Mouse (Mus musculus) hindbrain, embryonic 12.5 days (tissue): Measurements from ENCODE around the gene Obp2a. TPM values are rescaled to one million over a fixed set of nuclear protein-coding genes. Genes with fewer than 3 reads are reported as not detected.
"Not testable (repeated sequence)": the region's sequence is repeated elsewhere in the genome, so short reads cannot be mapped to it uniquely, and the experiment has no call there.

Experiments
- ATAC-seq: fragments of 200-750 bp; cut with Nextera tagmentation; 2 replicates; pipeline ENCODE4 v1.8.0; 2017; ENCODE audit warnings: moderate TSS enrichment; ENCODE audit not compliant: low FRiP score
- H3K27ac ChIP-seq: fragments of 300-500 bp; sonication (generic); 2 replicates; pipeline ENCODE4 v1.5.1; 2016; ENCODE audit warnings: mild to moderate bottlenecking
- H3K27me3 ChIP-seq: fragments of 300-500 bp; sonication (generic); 2 replicates; pipeline ENCODE4 v1.6.1; 2016; ENCODE audit warnings: mild to moderate bottlenecking
- H3K36me3 ChIP-seq: fragments of 300-500 bp; sonication (generic); 2 replicates; pipeline ENCODE4 v1.6.1; 2016; ENCODE audit warnings: mild to moderate bottlenecking
- H3K4me1 ChIP-seq: fragments of 300-500 bp; sonication (generic); 2 replicates; pipeline ENCODE4 v1.6.1; 2016
- H3K4me2 ChIP-seq: fragments of 300-500 bp; sonication (generic); replicated peaks from 2 replicates; pipeline ENCODE4 v1.6.1; 2016; ENCODE audit warnings: mild to moderate bottlenecking
- H3K4me3 ChIP-seq: fragments of 300-500 bp; sonication (generic); 2 replicates; pipeline ENCODE4 v1.5.1; 2016; ENCODE audit warnings: mild to moderate bottlenecking
- H3K9ac ChIP-seq: fragments of 300-500 bp; sonication (generic); 2 replicates; pipeline ENCODE4 v1.6.1; 2016; ENCODE audit warnings: mild to moderate bottlenecking, moderate library complexity
- H3K9me3 ChIP-seq: fragments of 300-500 bp; sonication (generic); replicated peaks from 2 replicates; pipeline ENCODE4 v1.6.1; 2016; ENCODE audit warnings: mild to moderate bottlenecking
- WGBS: fragments of 180-500 bp; shearing (Covaris S2); methylation state at CpG from one replicate; pipeline ENCODE4 v1.1.7; 2016; 5-methylcytosine and 5-hydroxymethylcytosine counted together
- polyA plus RNA-seq: library from polyadenylated mRNA; unstranded; fragments of >200 nt; fragmentation: Nextera tagmentation; extraction: Ambion mirVana; gene quantifications from 2 replicates; pipeline ENCODE4 v1.2.1, GENCODE M21; 2016

Gene Obp2a
- polyA plus RNA-seq: not detected in 2 replicates

- ATAC-seq, H3K27me3 ChIP-seq, H3K9ac ChIP-seq, H3K9me3 ChIP-seq, H3K4me1 ChIP-seq, H3K36me3 ChIP-seq, H3K4me2 ChIP-seq, H3K4me3 ChIP-seq, H3K27ac ChIP-seq: not testable (repeated sequence)
- WGBS: 82% methylated on average over 3 of the region's 3 CpGs
Observed at GRCm38 (mm10) chr2:25699743-25700142, at the start of gene Obp2a. TSS of gene Obp2a (plus strand) at chr2:25700043.

- no peak for ATAC-seq
- Histone ChIP-seq H3K4me3 (no peak within 1 kb of the TSS), H3K4me2 (no peak within 1 kb of the TSS), H3K36me3 (no peaks in the 10 kb centered on the region), H3K27me3 (no peaks in the 10 kb centered on the region), H3K27ac (no peak within 1 kb of the TSS), H3K9me3 (no peaks in the 10 kb centered on the region), H3K4me1 (no peaks in the 10 kb centered on the region), H3K9ac (no peak within 1 kb of the TSS)
- 76% methylated on average over 2 of the region's 2 CpGs for whole genome bisulfite sequencing
Observed at GRCm38 (mm10) chr2:25652902-25653301, 46.9 kb upstream of the Obp2a start, which contains the start of gene Lcn8. TSS of gene Lcn8 (plus strand) at chr2:25653120.

- no peaks in the 10 kb centered on the region for H3K9me3 ChIP-seq
- H3K4me3 ChIP-seq: no peak overlapping the region
- no peak for ATAC-seq
- no peaks in the 10 kb centered on the region for H3K36me3 ChIP-seq
- H3K4me1 ChIP-seq: no peaks in the 10 kb centered on the region
- H3K27me3 ChIP-seq: no peaks in the 10 kb centered on the region; the same call in 1 of the 2 replicates
- H3K4me2 ChIP-seq: no peak overlapping the region
- no peak overlapping the region for H3K27ac ChIP-seq
- H3K9ac ChIP-seq: no peak overlapping the region
- WGBS: 64% methylated on average over 1 of the region's 1 CpGs
Observed at GRCm38 (mm10) chr2:25654502-25654901, 45.3 kb upstream of the Obp2a start.

GRCm38 (mm10) chr2:25656691-25657090 is 43.2 kb upstream of the Obp2a start:
- ATAC-seq: no peak

DNA sequence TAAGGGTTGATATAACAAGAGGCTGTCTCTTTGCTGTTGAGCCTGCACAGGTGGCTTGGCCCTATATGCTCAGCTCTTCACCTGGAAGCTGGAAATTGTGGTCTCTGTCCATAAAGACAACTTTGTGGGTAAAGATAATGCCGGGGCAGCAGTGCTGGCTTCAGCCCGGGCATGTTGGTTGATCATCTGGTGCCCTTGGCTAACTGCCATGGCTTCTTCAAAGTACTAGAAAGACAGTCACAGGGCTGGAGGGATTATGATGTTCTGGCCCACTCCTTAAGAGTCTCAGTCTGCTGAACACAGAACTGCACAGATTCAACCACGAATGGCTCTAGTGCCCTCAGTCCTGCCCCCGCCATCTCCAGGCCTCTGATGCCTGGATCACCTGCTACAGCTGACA is 42.6 kb upstream of the Obp2a start:
- Histone ChIP-seq H3K9ac (no peak overlapping the region), H3K27ac (no peak overlapping the region), H3K36me3 (no peaks in the 10 kb centered on the region), H3K9me3 (no peaks in the 10 kb centered on the region), H3K27me3 (no peaks in the 10 kb centered on the region; the same call in 1 of the 2 replicates), H3K4me2 (no peak overlapping the region), H3K4me3 (no peak overlapping the region), H3K4me1 (no peaks in the 10 kb centered on the region)
- 96% methylated on average over 4 of the region's 4 CpGs for WGBS
- ATAC-seq: no peak

More at GRCm38 (mm10) chr2:25656691-25657090, 43.2 kb upstream of the Obp2a start:
- Histone ChIP-seq H3K9ac (no peak overlapping the region), H3K4me2 (no peak overlapping the region), H3K4me1 (no peaks in the 10 kb centered on the region), H3K4me3 (no peak overlapping the region), H3K27ac (no peak overlapping the region), H3K9me3 (no peaks in the 10 kb centered on the region), H3K36me3 (no peaks in the 10 kb centered on the region), H3K27me3 (no peaks in the 10 kb centered on the region; the same call in 1 of the 2 replicates)
- 86% methylated on average over 4 of the region's 4 CpGs for WGBS

DNA sequence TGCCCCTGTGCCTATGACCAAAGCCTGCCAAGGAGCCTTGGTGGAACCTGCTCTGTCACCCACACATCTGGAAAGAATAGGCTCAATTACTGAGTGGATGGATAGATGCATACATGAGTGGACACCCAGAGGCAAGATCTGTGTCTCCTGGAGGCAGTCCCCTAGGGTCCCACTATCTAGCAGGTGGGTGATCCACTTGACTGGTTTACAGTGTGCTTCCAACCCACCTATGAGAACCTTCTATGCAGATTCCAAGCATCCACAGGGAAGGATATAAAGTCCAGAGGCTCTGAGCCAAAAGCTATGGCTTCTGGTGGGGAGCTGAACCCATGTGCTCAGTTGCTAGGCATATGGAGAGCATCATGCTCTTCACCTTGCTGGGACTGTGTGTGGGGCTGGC is 42.2 kb upstream of the Obp2a start, which contains the start of gene Lcn5:
Gene Lcn5 (plus strand): TSS at position 301 of the 400 bp plus-strand sequence.
- H3K9me3 ChIP-seq: no peaks in the 10 kb centered on the region

GRCm38 (mm10) chr2:25660279-25660678 is 39.6 kb upstream of the Obp2a start:
- 83% methylated on average over 8 of the region's 8 CpGs for WGBS
- Histone ChIP-seq H3K36me3 (no peaks in the 10 kb centered on the region), H3K27me3 (no peaks in the 10 kb centered on the region; the same call in 1 of the 2 replicates), H3K4me2 (no peak overlapping the region), H3K27ac (no peak overlapping the region), H3K9ac (no peak overlapping the region), H3K4me1 (no peaks in the 10 kb centered on the region), H3K4me3 (no peak overlapping the region), H3K9me3 (no peaks in the 10 kb centered on the region)
- no peak for ATAC-seq

More for the DNA sequence above, 42.2 kb upstream of the Obp2a start, which contains the start of gene Lcn5:
- Histone ChIP-seq H3K4me1 (no peaks in the 10 kb centered on the region), H3K9ac (no peak within 1 kb of the TSS), H3K36me3 (no peaks in the 10 kb centered on the region), H3K27me3 (no peaks in the 10 kb centered on the region; the same call in 1 of the 2 replicates), H3K27ac (no peak within 1 kb of the TSS), H3K4me3 (no peak within 1 kb of the TSS), H3K4me2 (no peak within 1 kb of the TSS)
- no peak for ATAC-seq

DNA sequence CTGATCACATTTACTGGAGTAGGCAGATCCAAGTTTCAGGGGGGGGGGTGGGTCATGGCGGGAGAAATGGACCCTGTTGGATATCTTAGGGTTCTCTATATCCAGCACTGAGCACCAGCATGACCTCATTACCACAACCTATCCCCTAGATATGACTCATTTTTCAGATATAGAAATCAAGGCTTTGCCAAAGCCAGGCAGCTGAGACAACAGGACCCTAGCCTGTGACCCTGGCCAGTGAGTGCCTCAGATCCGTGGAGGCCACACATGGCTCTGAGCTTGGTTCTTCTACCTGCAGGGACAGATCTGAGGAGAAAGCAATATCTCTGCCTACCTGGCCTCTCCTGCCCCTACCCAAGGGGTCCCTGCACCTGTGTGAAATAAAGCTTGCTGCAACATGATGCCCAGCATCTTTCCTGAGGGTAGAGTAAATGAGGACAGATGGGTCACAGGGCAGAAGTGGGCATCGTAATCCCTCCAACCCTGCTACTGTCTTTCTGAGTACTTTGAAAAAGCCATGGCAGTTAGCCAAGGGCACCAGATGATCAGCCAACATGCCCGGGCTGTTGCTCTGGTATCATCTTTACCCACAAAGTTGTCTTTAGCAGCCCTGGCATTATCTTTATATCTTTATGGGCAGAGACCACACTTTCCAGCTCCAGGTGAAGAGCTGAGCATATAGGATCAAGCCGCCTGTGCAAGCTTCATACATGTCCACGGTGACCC is 38.4 kb upstream of the Obp2a start:
- no peak overlapping the region for H3K4me3 ChIP-seq
- no peak overlapping the region for H3K9ac ChIP-seq
- H3K27ac ChIP-seq: no peak overlapping the region
- H3K4me2 ChIP-seq: no peak overlapping the region
- no peaks in the 10 kb centered on the region for H3K9me3 ChIP-seq
- ATAC-seq: no peak
- 87% methylated on average over 6 of the region's 6 CpGs for WGBS
- no peaks in the 10 kb centered on the region; the same call in 1 of the 2 replicates for H3K27me3 ChIP-seq
- H3K4me1 ChIP-seq: no peaks in the 10 kb centered on the region
- no peaks in the 10 kb centered on the region for H3K36me3 ChIP-seq

DNA sequence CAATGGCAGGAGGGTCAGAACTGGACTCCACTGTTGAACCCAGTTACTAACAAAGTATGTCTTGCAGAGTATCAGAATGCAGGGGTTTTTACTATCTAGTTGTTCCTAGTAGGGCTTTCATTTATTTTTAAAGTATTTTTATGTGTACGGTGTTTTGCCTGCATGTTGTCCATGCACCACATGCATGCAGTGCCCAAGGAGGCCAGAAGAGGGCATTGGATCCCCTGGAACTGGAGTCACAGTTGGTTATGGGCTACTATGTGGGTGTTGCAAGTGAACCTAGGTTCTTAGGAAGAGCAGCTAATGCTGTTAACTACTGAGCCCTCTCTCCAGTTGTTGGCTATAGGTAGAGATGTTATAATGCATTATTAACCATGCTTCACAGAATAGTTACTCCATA is 36.3 kb upstream of the Obp2a start:
- WGBS: 81% methylated on average over 1 of the region's 1 CpGs
- Histone ChIP-seq H3K36me3 (no peaks in the 10 kb centered on the region), H3K4me3 (no peak overlapping the region), H3K4me1 (no peaks in the 10 kb centered on the region), H3K9ac (no peak overlapping the region), H3K27me3 (no peaks in the 10 kb centered on the region; the same call in 1 of the 2 replicates), H3K27ac (no peak overlapping the region), H3K9me3 (no peaks in the 10 kb centered on the region), H3K4me2 (no peak overlapping the region)
- ATAC-seq: no peak

DNA sequence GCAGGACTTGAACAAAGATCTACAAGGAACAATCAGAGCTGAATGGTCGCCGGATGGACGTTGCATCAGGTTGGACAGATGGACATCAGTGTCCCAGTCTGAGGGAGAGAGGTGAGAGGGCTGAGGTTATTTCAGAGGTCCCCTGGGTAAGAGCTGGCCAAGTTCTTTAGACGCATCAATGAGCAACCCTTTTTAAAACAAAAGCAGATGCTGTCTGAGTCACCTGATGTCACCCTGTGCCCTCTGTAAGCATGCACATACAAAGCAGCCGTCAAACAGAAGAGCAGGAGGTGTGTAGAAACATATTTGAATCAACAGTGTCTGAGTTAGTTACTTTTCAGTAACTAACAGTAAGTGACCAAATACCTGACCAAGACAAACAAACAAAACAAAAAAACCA is 35.7 kb upstream of the Obp2a start:
- no peak for ATAC-seq
- Histone ChIP-seq H3K27ac (no peak overlapping the region), H3K9me3 (no peaks in the 10 kb centered on the region), H3K4me3 (no peak overlapping the region), H3K36me3 (no peaks in the 10 kb centered on the region), H3K27me3 (no peaks in the 10 kb centered on the region; the same call in 1 of the 2 replicates), H3K4me1 (no peaks in the 10 kb centered on the region), H3K4me2 (no peak overlapping the region), H3K9ac (no peak overlapping the region)
- 77% methylated on average over 5 of the region's 5 CpGs for WGBS

GRCm38 (mm10) chr2:25666516-25666915 is 33.3 kb upstream of the Obp2a start:
- Histone ChIP-seq H3K4me2 (no peak overlapping the region), H3K4me3 (no peak overlapping the region), H3K27ac (no peak overlapping the region), H3K9ac (no peak overlapping the region), H3K36me3 (no peaks in the 10 kb centered on the region), H3K27me3 (no peaks in the 10 kb centered on the region), H3K4me1 (no peaks in the 10 kb centered on the region), H3K9me3 (no peaks in the 10 kb centered on the region)
- ATAC-seq: no peak
- 55% methylated on average over 1 of the region's 1 CpGs for WGBS

GRCm38 (mm10) chr2:25676486-25676885 is 23.4 kb upstream of the Obp2a start, which contains the start of gene Lcn6:
TSS of gene Lcn6 (plus strand) at chr2:25676786.
- H3K27me3 ChIP-seq: no peaks in the 10 kb centered on the region; the same call in 1 of the 2 replicates
- H3K9ac ChIP-seq: no peak within 1 kb of the TSS
- H3K4me1 ChIP-seq: no peaks in the 10 kb centered on the region
- H3K36me3 ChIP-seq: no peaks in the 10 kb centered on the region
- H3K4me3 ChIP-seq: no peak within 1 kb of the TSS
- H3K27ac ChIP-seq: no peak within 1 kb of the TSS
- H3K4me2 ChIP-seq: no peak within 1 kb of the TSS
- WGBS: 83% methylated on average over 3 of the region's 3 CpGs
- no peaks in the 10 kb centered on the region for H3K9me3 ChIP-seq
- no peak for ATAC-seq

DNA sequence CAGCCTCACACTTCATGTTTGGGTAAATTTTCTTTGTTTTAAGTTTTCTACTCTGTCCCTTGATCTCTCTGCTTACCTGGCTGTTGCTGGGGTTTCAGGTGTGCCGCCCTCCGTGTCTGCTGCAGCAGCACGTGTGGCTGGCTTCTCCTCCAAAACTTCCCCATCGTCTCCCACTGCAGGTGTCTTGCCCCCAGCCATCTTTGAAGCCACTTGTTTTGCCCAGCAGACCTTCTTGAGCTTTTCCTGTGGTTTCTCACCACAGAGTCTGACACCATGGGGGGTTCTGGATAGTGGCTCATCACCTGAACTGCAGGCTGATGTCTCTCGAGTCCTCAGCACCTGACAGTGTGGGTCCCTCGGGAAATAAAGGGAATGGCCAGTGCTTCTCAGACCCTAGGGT is 20.3 kb upstream of the Obp2a start:
- ATAC-seq: no peak
- no peak overlapping the region for H3K4me3 ChIP-seq

More for the DNA sequence above, 20.3 kb upstream of the Obp2a start:
- Histone ChIP-seq H3K27ac (no peak overlapping the region), H3K4me1 (no peaks in the 10 kb centered on the region), H3K27me3 (no peaks in the 10 kb centered on the region; the same call in 1 of the 2 replicates), H3K36me3 (no peaks in the 10 kb centered on the region), H3K9me3 (no peaks in the 10 kb centered on the region), H3K4me2 (no peak overlapping the region), H3K9ac (no peak overlapping the region)
- 83% methylated on average over 6 of the region's 6 CpGs for WGBS
